Mouse (Mus musculus) adrenal gland, adult (tissue): ENCODE results near the gene Nphp4.
"Not testable (repeated sequence)": the region's sequence is repeated elsewhere in the genome, so short reads cannot be mapped to it uniquely, and the experiment has no call there.

ENCODE experiments used
- DNase-seq, 2 experiments: peaks; one replicate each; pipeline ENCODE4 v3.0.0; 2022 to 2023; ENCODE audit warnings: low spot score in 1 of 2; ENCODE audit not compliant: inconsistent age in 2 of 2

Nphp4 gene

GRCm38 (mm10) chr4:152554421-152554820 is 77.9 kb downstream of the Nphp4 start:
- DNase-seq, result no peak

- DNase-seq, result not testable (repeated sequence)
Observed at GRCm38 (mm10) chr4:152555806-152556205, 79.3 kb downstream of the Nphp4 start.

GRCm38 (mm10) chr4:152558246-152558645 is 81.7 kb downstream of the Nphp4 start:
- peak in 1 of 2 experiments; percentile 62 for DNase-seq

- DNase-seq, result peak in 1 of 2 experiments; percentile 73
Observed at GRCm38 (mm10) chr4:152568006-152568405, 91.5 kb downstream of the Nphp4 start.

- DNase-seq, result no peak
Observed at GRCm38 (mm10) chr4:152568662-152569395, 92.3 kb downstream of the Nphp4 start.

GRCm38 (mm10) chr4:152574266-152574665 is 97.8 kb downstream of the Nphp4 start:
- DNase-seq, result no peak

- no peak for DNase-seq
Observed at GRCm38 (mm10) chr4:152576826-152577225, 100.3 kb downstream of the Nphp4 start.

GRCm38 (mm10) chr4:152579956-152580355 is 103.5 kb downstream of the Nphp4 start:
- peak in 1 of 2 experiments; percentile 69 for DNase-seq

GRCm38 (mm10) chr4:152582206-152582605 is 105.7 kb downstream of the Nphp4 start:
- DNase-seq, result no peak

GRCm38 (mm10) chr4:152583616-152584015 is 107.1 kb downstream of the Nphp4 start:
- DNase-seq, result no peak

- DNase-seq, result no peak
Observed at GRCm38 (mm10) chr4:152585526-152585925, 109.0 kb downstream of the Nphp4 start.

- DNase-seq, result no peak
Observed at GRCm38 (mm10) chr4:152586175-152586574, 109.7 kb downstream of the Nphp4 start.

GRCm38 (mm10) chr4:152604285-152604684 is 127.8 kb downstream of the Nphp4 start:
- DNase-seq, result no peak

GRCm38 (mm10) chr4:152609196-152609595 is 132.7 kb downstream of the Nphp4 start:
- no peak for DNase-seq

- DNase-seq, result no peak
Observed at GRCm38 (mm10) chr4:152610026-152610425, 133.5 kb downstream of the Nphp4 start.
